Mouse (Mus musculus) adrenal gland, adult 2 months (tissue): ENCODE measurements around the gene Rbfox2. TPM values are rescaled to one million over a fixed set of nuclear protein-coding genes. Genes with fewer than 3 reads are reported as not detected.
"Not testable (repeated sequence)": the region's sequence is repeated elsewhere in the genome, so short reads cannot be mapped to it uniquely, and the experiment has no call there.

Source experiments
- DNase-seq: peaks from one replicate; pipeline ENCODE4 v3.0.0; 2021
- long read RNA-seq: library from polyadenylated mRNA; stranded (forward); transcript quantifications from one replicate; pipeline ENCODE4 v2.0.0, GENCODE M21; 2021
- polyA plus RNA-seq: library from polyadenylated mRNA; depleted of rRNA; stranded (reverse); fragments of >200 nt; gene quantifications from 2 replicates; pipeline ENCODE4 v1.2.3, GENCODE M21; 2012; rRNA removed
- total RNA-seq, 2 experiments: library from RNA; stranded (reverse); gene quantifications; 2 replicates each; pipeline ENCODE4 v1.2.3; 2021

Gene Rbfox2
- total RNA-seq = 10 to 100 TPM; 56.1 to 68.7 TPM
- 53.8 and 74.8 TPM in 2 replicates for polyA plus RNA-seq
- long read RNA-seq, full-length matches to known transcripts = 4 of 14 reads
- long read RNA-seq, partial matches to known transcripts = 0 of 14 reads
- long read RNA-seq, other reads (novel, unspliced or antisense) = 10 of 14 reads

GRCm38 (mm10) chr15:77306547-77307261 lies at the start of gene Rbfox2:
TSS of gene Rbfox2 (minus strand) at chr15:77307004.
- DNase-seq = peak; percentile 98

GRCm38 (mm10) chr15:77356248-77356810 lies 49.5 kb upstream of the Rbfox2 start:
- no peak for DNase-seq

GRCm38 (mm10) chr15:77354848-77355551 lies 48.2 kb upstream of the Rbfox2 start:
- DNase-seq = peak; percentile 28

- no peak for DNase-seq
Observed at GRCm38 (mm10) chr15:77354496-77354847, 47.7 kb upstream of the Rbfox2 start.

GRCm38 (mm10) chr15:77353764-77354163 lies 47.0 kb upstream of the Rbfox2 start:
- DNase-seq = no peak

- no peak for DNase-seq
Observed at GRCm38 (mm10) chr15:77352863-77353262, 46.1 kb upstream of the Rbfox2 start.

- no peak for DNase-seq
Observed at GRCm38 (mm10) chr15:77350117-77350516, 43.3 kb upstream of the Rbfox2 start.

- DNase-seq = no peak
Observed at GRCm38 (mm10) chr15:77348146-77348545, 41.3 kb upstream of the Rbfox2 start.

GRCm38 (mm10) chr15:77344127-77345125 lies 37.6 kb upstream of the Rbfox2 start:
- DNase-seq = no peak

- peak; percentile 84 for DNase-seq
Observed at GRCm38 (mm10) chr15:77343527-77344091, 36.8 kb upstream of the Rbfox2 start.

GRCm38 (mm10) chr15:77342962-77343526 lies 36.2 kb upstream of the Rbfox2 start:
- DNase-seq = no peak

GRCm38 (mm10) chr15:77342005-77342404 lies 35.2 kb upstream of the Rbfox2 start:
- DNase-seq = no peak

GRCm38 (mm10) chr15:77340581-77340980 lies 33.8 kb upstream of the Rbfox2 start:
- no peak for DNase-seq

GRCm38 (mm10) chr15:77338924-77339429 lies 32.2 kb upstream of the Rbfox2 start:
- no peak for DNase-seq

GRCm38 (mm10) chr15:77338451-77338850 lies 31.6 kb upstream of the Rbfox2 start:
- no peak for DNase-seq

GRCm38 (mm10) chr15:77337926-77338325 lies 31.1 kb upstream of the Rbfox2 start:
- DNase-seq = no peak

- DNase-seq = no peak
Observed at GRCm38 (mm10) chr15:77336968-77337341, 30.2 kb upstream of the Rbfox2 start.

- DNase-seq = peak; percentile 92
Observed at GRCm38 (mm10) chr15:77336287-77336967, 29.6 kb upstream of the Rbfox2 start.

- DNase-seq = not testable (repeated sequence)
Observed at GRCm38 (mm10) chr15:77335185-77335584, 28.4 kb upstream of the Rbfox2 start.
